Mouse (Mus musculus): ENCODE results near the gene Ubp1. TPM values are rescaled to one million over a fixed set of nuclear protein-coding genes. Genes with fewer than 3 reads are reported as not detected.
A peak's percentile ranks its signal among the peaks of the same experiment; 100 is the strongest.

The Ubp1 gene
- total and polyA plus RNA-seq, 2 experiments from 2014 or later: 19.8 to 59.3 TPM

DNA sequence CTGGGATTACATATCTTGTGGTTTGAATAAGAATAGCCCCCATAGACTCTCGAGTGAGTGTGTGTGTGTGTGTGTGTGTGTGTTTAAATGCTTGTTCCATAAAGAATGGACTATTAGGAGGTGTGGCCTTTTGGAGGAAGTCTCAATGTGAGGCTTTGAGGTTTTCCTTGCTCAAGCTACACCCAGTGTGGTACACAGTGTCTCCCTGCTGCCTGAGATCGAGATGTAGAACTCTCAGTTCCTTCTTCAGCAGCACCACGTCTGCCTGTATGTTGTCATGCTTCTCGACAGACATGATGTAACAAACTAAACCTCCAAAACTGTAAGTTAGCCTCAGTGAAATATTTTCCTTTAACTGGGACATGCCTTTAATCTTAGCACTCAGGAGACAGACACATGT is 2.1 kb upstream of the Ubp1 start:
- DNase-seq (ENCODE audit: low spot score) (no peak), ATAC-seq (no peak)
- H3K4me1 ChIP-seq (ENCODE audit: insufficient read depth, low read length): peaks cover 13% of the 10 kb centered on the region
- no peak overlapping the region for H3K4me2 ChIP-seq (ENCODE audit: low read depth, low read length)
- WGBS: 82% methylated on average over 4 of the region's 4 CpGs
- no peaks in the 10 kb centered on the region for H3K27me3 ChIP-seq (ENCODE audit: insufficient read depth, low read length)
- peaks cover 3% of the 10 kb centered on the region; the same call in 1 of the 2 replicates for H3K36me3 ChIP-seq (ENCODE audit: insufficient read depth, low read length)
- no peak for TF ChIP-seq CTCF (IDR thresholded peaks at IDR 0.05; ENCODE audit: low read depth)
- no peak overlapping the region for H3K9ac ChIP-seq (replicated peaks; ENCODE audit: low read length)
- no peak overlapping the region for H3K4me3 ChIP-seq (ENCODE audit: low read length)
- H3K27ac ChIP-seq: no peak overlapping the region
- no peaks in the 10 kb centered on the region for H3K9me3 ChIP-seq (ENCODE audit: low read length)

DNA sequence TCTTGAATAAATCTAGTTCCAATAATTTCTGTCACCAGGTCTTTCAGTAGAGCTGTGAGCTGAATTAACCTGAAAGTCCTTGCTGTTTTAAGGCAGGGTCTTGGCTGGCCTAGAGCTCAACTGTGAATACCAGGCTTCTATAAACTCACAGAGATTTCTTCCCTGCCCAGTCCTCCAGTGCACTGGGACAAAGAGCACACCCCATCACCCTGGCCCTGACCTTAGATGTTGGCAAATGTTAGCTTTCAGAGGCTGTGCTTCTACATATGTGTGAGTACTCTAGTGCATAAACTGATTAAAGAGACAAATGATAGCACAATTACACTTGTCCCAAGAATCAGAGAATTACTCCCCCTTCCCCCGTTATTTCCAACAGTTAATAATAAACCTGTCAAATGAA is 1.1 kb upstream of the Ubp1 start:
- Histone ChIP-seq H3K9me3 (ENCODE audit: low read length) (no peaks in the 10 kb centered on the region), H3K9ac (replicated peaks; ENCODE audit: low read length) (no peak overlapping the region), H3K4me2 (ENCODE audit: low read depth, low read length) (peak overlapping the region; percentile 61; the same call in 1 of the 2 replicates), H3K4me3 (ENCODE audit: low read length) (no peak overlapping the region), H3K27me3 (ENCODE audit: insufficient read depth, low read length) (no peaks in the 10 kb centered on the region), H3K36me3 (ENCODE audit: insufficient read depth, low read length) (no peaks in the 10 kb centered on the region; the same call in 1 of the 2 replicates), H3K4me1 (ENCODE audit: insufficient read depth, low read length) (peaks cover 13% of the 10 kb centered on the region), H3K27ac (no peak overlapping the region; the same call in 1 of the 2 replicates)
- DNase-seq (ENCODE audit: low spot score) (no peak), ATAC-seq (no peak)
- WGBS: 78% methylated on average over 1 of the region's 1 CpGs
- no peak for TF ChIP-seq CTCF (IDR thresholded peaks at IDR 0.05; ENCODE audit: low read depth)

DNA sequence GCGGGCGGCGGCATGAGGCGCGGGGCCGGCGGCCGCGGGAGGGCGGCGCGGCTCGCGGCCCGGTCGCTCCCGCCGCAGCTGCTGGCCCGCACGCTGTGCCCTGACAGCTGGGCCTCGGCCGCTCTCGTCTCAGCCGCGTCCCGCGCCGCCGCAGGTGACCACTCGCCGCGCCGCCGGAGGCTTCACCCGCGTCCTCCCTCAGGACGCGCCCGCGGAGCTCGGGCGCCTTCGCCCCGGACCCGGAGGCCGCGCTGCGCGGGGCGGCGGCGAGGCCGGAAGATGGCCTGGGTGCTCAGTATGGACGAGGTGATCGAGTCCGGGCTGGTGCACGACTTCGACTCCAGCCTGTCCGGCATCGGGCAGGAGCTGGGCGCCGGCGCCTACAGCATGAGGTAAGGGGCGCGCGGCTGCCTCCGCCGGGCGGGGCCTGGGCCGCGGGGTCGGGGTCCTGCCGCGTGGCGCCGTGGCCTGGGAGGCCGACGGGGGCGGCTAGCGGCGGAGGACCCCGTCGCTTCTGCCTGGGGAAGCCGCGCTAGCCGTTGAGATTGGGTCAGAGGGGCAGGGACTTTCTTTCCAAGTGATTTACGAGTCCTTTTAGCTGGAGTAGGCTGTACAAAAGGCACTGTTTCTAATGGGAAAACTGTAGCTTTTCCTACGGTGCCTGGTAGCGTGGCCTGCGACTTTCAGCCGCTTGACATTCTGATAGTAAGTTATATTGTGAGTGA is 803 bp downstream of the Ubp1 start:
- TF ChIP-seq CTCF (IDR thresholded peaks at IDR 0.05; ENCODE audit: low read depth): no peak
- peak overlapping the region; percentile 91 for H3K9ac ChIP-seq (replicated peaks; ENCODE audit: low read length)
- H3K4me1 ChIP-seq (ENCODE audit: insufficient read depth, low read length): peaks cover 13% of the 10 kb centered on the region
- no peaks in the 10 kb centered on the region for H3K27me3 ChIP-seq (ENCODE audit: insufficient read depth, low read length)
- H3K36me3 ChIP-seq (ENCODE audit: insufficient read depth, low read length): no peaks in the 10 kb centered on the region
- peak overlapping the region; percentile 90 for H3K27ac ChIP-seq
- under 1% methylated on average over 68 of the region's 91 CpGs for WGBS
- ATAC-seq: peak; percentile 10
- no peaks in the 10 kb centered on the region for H3K9me3 ChIP-seq (ENCODE audit: low read length)
- H3K4me2 ChIP-seq (ENCODE audit: low read depth, low read length): peak overlapping the region; percentile 90
- H3K4me3 ChIP-seq (ENCODE audit: low read length): peak overlapping the region; percentile 94
- peak; percentile 30 for DNase-seq (ENCODE audit: low spot score)

DNA sequence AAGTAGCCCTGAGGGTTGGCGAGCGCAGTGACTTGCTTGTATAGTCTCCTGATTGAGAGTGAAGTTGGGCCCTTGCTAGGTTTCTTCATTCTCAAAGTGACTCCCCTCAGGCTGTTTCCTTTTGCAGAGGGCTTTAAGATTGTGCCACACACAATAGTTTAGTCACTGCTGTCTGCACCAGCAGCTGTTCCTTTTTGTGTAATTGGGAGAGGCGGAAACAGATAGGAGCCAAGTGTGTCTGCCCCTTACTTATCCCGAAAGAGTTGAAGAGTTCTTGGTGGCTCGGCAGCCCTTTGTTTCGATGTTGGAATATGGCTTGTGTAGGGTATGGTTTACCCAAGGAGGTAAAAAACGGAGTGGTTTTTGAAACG is 1.4 kb downstream of the Ubp1 start:
- peak overlapping the region; percentile 94 for H3K4me3 ChIP-seq (ENCODE audit: low read length)
- no peaks in the 10 kb centered on the region for H3K9me3 ChIP-seq (ENCODE audit: low read length)
- TF ChIP-seq CTCF (IDR thresholded peaks at IDR 0.05; ENCODE audit: low read depth): no peak
- H3K27me3 ChIP-seq (ENCODE audit: insufficient read depth, low read length): no peaks in the 10 kb centered on the region
- H3K4me2 ChIP-seq (ENCODE audit: low read depth, low read length): peak overlapping the region; percentile 90
- H3K27ac ChIP-seq: peak overlapping the region; percentile 90
- WGBS: 2% methylated on average over 8 of the region's 8 CpGs
- peaks cover 13% of the 10 kb centered on the region for H3K4me1 ChIP-seq (ENCODE audit: insufficient read depth, low read length)
- no peak for DNase-seq (ENCODE audit: low spot score)
- H3K36me3 ChIP-seq (ENCODE audit: insufficient read depth, low read length): no peaks in the 10 kb centered on the region
- H3K9ac ChIP-seq (replicated peaks; ENCODE audit: low read length): peak overlapping the region; percentile 91
- ATAC-seq: no peak

DNA sequence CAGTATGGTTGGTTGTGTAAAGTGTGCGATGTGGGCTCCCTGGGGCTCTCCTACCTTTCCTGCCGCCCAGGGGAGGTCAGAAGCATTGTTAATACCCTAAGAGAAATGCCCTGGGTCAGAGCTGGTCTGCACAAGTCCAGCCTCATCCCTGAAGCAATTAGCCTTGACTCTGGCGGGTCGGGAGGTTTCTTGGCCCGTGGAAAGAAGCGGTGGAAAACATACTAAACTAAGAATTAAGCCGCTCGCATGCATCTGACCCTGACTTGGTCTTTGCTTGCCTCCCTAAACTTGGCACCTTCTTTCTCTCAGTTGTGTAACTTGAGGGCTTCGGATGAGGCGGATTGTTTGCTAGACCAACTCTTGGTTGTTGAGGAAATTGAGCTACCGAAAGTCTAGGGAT is 1.8 kb downstream of the Ubp1 start:
- H3K4me2 ChIP-seq (ENCODE audit: low read depth, low read length): peak overlapping the region; percentile 90
- H3K36me3 ChIP-seq (ENCODE audit: insufficient read depth, low read length): no peaks in the 10 kb centered on the region
- H3K4me3 ChIP-seq (ENCODE audit: low read length): peak overlapping the region; percentile 94
- H3K27ac ChIP-seq: peak overlapping the region; percentile 90; the same call in 1 of the 2 replicates
- H3K27me3 ChIP-seq (ENCODE audit: insufficient read depth, low read length): no peaks in the 10 kb centered on the region
- 30% methylated on average over 11 of the region's 11 CpGs for WGBS
- H3K4me1 ChIP-seq (ENCODE audit: insufficient read depth, low read length): peaks cover 13% of the 10 kb centered on the region
- DNase-seq (ENCODE audit: low spot score) (no peak), ATAC-seq (no peak)
- TF ChIP-seq CTCF (IDR thresholded peaks at IDR 0.05; ENCODE audit: low read depth): no peak
- no peaks in the 10 kb centered on the region for H3K9me3 ChIP-seq (ENCODE audit: low read length)
- peak overlapping the region; percentile 91 for H3K9ac ChIP-seq (replicated peaks; ENCODE audit: low read length)

DNA sequence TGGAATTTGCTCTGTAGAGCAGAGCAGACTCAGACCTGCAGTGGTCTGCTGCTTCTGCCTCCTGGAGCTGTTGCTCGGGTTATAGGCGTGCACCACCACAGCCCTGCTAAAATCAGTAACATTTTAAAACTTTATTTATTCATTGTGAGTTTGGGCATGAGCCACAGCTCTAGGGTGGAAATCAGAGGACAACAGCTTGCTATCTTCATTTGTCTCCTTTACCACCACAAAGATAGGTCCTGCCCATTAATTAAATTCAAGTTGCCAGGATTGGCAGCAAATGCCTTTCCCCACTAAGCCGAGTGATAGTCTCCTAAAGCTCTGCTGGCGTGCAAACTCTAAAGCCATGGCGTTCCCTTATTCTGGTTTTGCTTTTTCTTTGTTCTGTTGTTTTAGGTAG is 4.9 kb downstream of the Ubp1 start:
- DNase-seq (ENCODE audit: low spot score): no peak
- no peak for ATAC-seq
- Histone ChIP-seq H3K4me2 (ENCODE audit: low read depth, low read length) (no peak overlapping the region), H3K9ac (replicated peaks; ENCODE audit: low read length) (no peak overlapping the region; the same call in 1 of the 2 replicates), H3K27me3 (ENCODE audit: insufficient read depth, low read length) (no peaks in the 10 kb centered on the region), H3K36me3 (ENCODE audit: insufficient read depth, low read length) (no peaks in the 10 kb centered on the region), H3K4me1 (ENCODE audit: insufficient read depth, low read length) (peaks cover 16% of the 10 kb centered on the region), H3K4me3 (ENCODE audit: low read length) (no peak overlapping the region), H3K9me3 (ENCODE audit: low read length) (no peaks in the 10 kb centered on the region), H3K27ac (no peak overlapping the region)
- WGBS: 54% methylated on average over 5 of the region's 5 CpGs
- no peak for TF ChIP-seq CTCF (IDR thresholded peaks at IDR 0.05; ENCODE audit: low read depth)
